Mouse (Mus musculus): ENCODE measurements around the gene Cd79b.

The Cd79b gene

DNA sequence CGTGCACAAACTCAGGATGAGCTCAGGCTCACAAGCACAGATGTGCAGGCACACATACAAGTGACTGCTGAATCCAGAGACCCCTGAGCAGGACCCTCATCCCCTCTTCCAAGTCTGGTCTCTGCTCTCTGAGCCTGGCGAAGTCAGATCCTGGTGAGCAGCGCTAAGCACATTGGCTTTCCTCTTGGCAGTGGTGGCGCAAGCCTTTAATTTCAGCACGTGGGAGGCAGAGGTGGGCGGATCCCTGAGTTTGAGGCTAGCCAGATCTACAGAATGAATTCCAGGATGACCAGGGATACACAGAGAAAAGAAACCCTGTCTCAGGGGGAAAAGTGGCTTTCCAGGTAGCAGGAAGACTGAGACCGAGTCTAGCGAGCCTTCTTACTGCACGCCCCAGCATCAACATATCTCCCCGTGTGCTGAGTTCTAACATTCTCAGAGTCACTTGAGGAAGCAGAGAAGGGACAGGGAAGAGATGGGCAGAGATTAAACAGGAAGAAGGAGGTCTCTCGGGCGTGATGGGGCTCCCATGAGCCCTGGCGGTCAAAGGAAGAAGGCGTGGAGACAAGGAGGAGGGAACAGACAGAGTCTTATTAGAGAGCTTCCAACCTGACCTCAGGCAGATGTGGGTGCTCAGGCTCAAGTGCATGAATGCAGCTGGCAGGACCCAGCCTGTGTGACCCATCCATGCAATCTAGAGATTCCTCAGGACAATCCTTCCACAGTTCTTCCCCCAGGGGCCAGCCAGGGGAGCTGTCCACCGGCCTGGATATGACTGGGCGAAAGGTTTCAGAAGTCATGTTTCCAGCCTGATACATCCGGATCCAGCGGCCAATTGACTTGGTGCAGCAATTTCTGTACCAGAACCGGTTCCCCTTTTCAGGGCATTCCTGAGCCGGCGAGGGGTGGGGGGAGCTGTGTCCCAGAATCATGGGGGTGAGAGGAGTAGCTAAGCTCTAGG, 4.1 kb upstream of the Cd79b start:
- CTCF ChIA-PET: interaction anchor here (0.5 to 0.7 kb wide), 4 partner anchors 10 to 195 kb away, joined by 3 to 12 read pairs (median 8); no protein-coding TSS in a partner anchor

DNA sequence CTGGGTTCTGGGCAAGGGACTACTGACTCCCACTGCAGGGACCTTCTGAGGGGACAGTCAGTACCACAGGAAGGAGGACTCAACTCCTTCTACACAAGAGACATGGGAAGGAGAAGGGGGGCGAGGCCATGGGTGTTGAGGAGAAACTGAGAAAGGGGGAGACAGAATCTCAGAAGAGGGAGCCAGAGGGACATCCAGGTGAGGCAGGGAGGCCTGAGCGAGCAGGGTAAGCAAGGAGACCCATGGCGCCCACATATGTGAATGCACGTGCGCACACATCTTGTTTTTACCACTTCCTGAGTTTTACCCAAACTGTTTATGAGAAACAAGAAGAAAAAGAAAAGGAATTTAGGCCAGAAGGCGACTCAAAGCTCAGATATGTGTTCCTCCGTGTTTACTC, 3.2 kb upstream of the Cd79b start:
- CTCF ChIA-PET: interaction anchor here (0.5 to 1.5 kb wide), 4 partner anchors 8 to 195 kb away, joined by 3 to 19 read pairs (median 8); no protein-coding TSS in a partner anchor

DNA sequence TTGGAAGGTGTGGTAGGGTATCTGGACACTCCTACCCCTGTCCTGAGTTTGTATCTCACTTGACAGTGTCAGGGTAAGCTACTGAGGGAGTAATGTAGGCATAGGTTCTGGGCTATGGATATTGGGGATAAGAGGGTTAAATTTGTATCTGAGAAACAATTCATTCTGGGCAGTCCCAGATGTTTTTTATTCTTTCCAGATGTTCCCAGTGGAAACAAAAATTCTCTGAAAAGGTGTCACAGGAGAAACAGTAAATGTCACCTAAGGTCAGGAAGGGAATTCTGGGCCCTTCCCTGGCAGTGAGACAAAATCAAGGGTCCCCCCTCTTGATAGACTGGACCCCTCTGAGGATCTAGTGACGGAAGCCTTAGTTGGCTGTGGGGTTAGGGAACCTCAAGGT, 1.9 kb upstream of the Cd79b start:
- CTCF ChIA-PET: interaction anchor here (1.2 to 1.5 kb wide), 2 partner anchors 8 to 14 kb away, joined by 5 to 6 read pairs; no protein-coding TSS in a partner anchor

DNA sequence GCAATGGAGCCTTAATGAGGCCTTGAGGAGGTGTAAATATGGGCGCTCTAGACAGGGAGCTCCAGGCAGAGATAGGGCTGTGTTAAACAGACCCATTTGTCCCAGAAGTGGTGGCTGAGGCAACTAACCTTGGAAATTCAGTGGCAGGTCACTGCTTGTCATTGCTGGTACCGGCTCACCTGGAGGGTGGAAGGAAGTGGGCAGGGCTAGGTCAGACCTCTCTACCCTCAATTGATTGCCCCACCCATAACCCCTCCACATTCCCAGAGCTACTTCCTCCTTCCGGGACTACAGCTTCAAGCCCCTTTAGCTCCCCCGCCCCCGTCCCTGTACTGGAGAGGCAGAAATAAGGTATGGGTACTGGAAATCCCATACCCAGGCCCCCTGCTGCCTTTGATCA, 1.0 kb downstream of the Cd79b start:
- CTCF ChIA-PET: interaction anchor here (2.3 kb wide), 1 partner anchor 11 kb away, joined by 6 read pairs; no protein-coding TSS in a partner anchor

DNA sequence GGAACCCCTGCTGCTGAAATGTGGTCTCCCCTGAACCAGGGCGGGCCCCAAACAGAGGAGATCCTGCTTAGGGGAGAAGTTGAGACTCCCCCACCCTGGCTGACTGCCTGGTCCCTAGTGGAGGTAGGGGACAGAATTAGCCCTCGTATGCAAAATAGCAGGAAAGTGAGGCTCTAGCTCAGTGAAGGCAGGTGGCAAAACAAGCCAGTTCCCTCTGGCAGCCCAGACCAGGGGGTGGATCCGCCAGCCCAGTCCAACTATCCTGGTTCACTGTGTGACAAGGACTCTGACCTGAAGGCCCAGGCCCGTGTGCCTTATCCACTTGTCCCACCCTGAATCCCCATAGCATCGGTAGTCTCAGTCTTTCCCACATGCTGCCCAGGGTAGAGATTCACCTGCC, 4.4 kb downstream of the Cd79b start:
- CTCF ChIA-PET: no interaction called here

DNA sequence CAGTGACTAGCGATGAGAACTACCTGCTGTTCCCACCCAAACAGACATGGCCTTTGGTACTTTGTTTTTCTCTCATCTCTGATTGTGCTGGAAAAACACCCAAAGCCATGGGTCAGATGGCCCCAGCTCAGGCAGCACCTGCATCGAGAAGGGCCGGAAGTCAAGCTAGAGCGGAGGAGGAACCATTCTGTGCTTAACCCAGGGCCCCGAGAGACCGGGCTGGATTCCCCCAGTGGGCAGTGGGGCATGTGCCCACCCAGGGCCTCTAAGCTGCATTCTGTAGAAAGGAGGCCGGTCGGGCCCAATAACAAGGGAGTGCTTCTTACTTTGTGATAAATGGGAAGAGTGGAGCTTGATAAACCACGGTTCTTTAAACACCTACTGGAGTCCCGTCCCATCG, 6.4 kb downstream of the Cd79b start:
- CTCF ChIA-PET: interaction anchor here (0.7 to 1.3 kb wide), 3 partner anchors 8 to 26 kb away, joined by 6 to 10 read pairs (median 6); no protein-coding TSS in a partner anchor

DNA sequence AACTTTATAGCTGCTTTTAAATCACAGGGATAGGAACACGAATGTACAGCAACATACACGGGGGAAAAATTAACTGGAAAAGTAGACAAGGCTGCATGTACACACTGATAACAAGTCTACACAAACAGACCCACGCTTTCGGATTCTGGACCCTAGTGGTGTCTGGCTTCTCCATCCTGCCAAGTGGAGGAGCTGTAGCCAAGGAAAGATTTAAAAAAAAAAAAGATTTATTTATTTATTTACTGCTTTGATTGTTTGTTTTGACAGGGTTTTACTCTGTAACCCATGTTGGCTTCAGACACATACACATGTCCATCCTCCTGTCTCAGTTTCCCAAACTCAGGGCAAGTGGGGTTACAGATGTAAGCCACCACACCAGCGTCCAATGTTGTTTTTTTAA, 7.1 kb downstream of the Cd79b start:
- CTCF ChIA-PET: interaction anchor here (0.7 to 1.3 kb wide), 4 partner anchors 9 to 361 kb away, joined by 3 to 10 read pairs (median 6); no protein-coding TSS in a partner anchor

DNA sequence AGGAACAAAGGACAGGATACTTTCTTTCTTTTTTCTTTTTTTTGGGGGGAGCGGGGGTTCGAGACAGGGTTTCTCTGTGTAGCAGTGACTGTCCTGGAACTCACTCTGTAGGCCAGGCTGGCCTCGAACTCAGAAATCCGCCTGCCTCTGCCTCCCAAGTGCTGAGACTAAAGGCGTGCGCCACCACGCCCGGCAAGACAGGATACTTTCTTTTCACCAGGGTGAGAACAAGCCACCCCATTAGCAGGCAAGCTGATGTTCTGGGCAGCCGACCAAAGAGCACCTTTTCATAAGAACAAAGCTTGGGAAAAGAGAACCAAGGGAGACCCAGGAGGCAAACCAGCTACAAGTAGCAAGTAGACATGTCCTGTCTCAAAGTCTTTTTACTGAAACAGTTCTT, 7.8 kb downstream of the Cd79b start:
- CTCF ChIA-PET: interaction anchor here (0.7 to 1.2 kb wide), 2 partner anchors 16 to 92 kb away, joined by 3 to 6 read pairs; no protein-coding TSS in a partner anchor

DNA sequence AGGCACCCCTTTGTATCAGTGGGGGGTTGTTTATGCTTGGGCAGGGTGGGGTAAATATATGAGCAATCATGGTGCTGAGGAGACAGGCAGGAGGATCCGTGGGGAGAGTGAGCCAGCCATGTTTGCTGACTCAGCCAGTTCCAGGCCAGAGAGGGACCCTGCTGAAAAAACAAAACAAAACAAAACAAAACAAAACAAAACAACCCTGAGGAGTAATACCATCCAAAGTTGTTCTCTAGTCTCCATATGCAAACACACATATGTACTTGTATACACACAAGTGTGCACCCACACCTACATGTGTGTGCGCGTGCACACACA, 8.5 kb downstream of the Cd79b start:
- CTCF ChIA-PET: interaction anchor here (0.7 kb wide), 1 partner anchor 93 kb away, joined by 6 read pairs; no protein-coding TSS in a partner anchor

DNA sequence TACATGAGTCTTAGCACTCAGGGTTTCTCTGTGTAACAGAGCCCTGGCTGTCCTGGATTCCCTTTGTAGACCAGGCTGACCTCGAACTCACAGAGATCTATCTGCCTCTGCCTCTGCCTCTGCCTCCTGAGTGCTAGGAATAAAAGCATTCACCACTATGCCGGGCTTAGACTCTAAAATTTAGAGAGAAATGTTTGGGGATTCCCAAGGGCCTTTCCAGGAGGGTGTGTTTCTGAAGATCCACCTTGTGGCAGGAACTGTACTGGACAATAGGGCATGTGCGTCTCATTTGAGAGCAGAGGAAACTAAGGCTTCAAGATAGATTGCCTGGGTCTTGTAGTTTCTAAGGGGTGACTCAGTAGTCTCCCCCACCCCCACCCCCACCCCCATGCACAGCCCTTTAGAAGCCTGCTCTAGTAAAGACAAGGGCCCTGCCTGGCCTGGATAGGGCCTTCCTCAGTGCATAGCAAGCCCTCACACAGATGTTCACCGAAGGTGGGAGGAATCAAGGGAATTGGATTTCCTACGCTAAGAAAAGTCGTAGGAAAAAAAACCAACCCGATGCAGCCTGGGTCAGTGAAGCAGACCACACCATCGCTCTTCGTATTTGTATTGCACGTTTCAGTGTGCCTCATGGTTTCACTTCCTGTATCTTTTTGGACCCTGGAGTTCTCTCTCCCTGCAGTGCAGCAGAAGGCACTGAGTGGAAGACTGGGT, 9.1 kb downstream of the Cd79b start:
- CTCF ChIA-PET: no interaction called here

DNA sequence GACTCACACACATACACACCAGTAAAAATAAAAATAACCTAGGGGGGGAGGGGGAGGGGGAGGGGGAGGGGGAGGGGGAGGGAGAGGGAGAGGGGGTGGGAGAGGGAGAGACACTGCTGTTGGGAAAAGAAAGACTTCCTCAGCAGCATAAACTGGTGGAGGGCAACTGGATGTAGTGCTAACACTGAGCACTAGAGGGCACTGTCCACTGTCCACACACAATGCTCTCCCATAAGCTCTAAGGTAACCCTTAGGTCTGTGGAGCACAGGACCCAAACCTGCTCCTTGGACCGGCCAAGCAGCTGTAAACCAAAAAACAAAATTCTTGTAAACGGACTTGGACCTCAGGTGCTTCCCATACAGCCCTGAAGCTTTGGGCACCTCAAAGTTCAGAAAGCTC, 11.9 kb downstream of the Cd79b start:
- CTCF ChIA-PET: interaction anchor here (0.7 to 2.4 kb wide), 5 partner anchors 10 to 64 kb away, joined by 3 to 10 read pairs (median 5); no protein-coding TSS in a partner anchor

DNA sequence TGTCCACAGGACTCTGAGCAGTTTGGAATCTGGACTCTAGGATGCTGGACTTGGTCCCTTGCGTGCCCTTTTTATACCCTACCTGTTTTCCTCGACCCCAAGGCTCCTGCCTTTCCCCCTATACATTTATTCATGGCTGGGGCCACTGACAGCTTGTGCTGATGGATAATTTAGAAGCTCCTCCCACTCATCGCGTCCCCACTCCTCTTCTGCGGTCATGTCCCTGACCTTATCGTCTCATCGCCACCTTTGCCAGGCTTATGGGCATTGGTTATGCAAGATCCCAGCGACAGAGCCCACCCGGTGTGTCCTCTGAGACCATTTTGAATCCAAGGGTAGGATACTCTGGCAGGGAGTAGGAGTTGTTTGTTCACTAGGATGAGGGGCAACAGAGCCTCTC, 12.8 kb downstream of the Cd79b start, which contains the start of gene Gh:
Gene Gh, minus strand, starts transcription at position 101 of the 400 bp plus-strand sequence.
- CTCF ChIA-PET: no interaction called here

DNA sequence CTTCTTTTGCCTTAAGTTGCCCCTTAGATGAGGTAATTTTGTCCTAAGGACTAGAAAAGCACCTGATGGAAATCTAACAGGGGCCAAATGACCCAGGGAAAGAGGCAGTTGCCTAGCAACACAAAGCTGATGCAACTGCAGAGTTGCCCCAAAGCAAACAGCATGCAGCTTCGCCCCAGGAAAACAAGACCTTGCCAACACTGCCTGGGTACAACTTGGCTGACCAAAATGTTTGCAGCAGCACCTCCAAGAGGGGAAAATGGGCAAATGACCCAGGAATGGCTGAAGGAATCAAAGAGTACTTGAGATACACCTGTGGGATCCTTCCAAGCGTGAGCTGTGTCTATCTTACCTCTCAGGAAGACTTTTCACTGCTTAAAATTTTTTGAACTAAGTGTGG, 22.7 kb downstream of the Cd79b start:
- CTCF ChIA-PET: no interaction called here

DNA sequence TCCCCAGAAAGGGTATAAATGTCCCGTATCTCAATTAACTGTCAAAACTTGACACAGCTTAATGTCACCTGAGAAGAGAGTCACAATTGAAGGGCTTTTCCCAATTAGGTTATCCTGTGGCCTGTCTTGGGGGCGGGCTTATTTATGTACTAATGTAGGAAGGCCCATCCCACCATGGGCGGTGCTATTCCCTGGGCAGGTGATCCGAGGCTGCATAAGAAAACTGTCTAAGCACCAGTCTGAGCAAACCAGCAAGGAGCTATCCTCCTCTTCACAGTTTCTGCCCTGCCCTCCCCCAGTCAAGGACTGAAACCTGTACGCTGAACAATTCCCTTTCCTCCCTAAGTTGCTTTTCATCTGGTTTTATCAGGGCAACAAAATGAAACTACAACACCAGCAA, 24.2 kb downstream of the Cd79b start:
- CTCF ChIA-PET: no interaction called here

DNA sequence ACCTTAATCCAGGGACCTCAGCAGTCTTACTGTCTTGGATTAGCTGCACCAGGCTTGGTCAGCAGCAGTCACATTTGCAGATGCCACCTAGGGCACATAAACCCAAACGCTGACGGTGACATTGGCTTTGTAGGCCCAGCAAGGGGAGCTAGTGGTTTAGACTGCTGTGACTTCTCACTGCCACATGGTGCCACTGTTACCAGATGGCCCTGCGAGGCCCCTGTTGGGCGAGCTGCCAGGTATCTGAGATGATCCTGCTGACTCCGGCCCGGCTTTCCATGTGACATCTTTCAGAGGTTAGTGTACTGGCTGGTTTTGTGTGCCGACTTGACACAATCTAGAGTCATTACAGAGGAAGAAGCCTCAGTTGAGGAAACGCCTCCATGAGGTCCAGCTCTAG, 25.2 kb downstream of the Cd79b start:
- CTCF ChIA-PET: no interaction called here

DNA sequence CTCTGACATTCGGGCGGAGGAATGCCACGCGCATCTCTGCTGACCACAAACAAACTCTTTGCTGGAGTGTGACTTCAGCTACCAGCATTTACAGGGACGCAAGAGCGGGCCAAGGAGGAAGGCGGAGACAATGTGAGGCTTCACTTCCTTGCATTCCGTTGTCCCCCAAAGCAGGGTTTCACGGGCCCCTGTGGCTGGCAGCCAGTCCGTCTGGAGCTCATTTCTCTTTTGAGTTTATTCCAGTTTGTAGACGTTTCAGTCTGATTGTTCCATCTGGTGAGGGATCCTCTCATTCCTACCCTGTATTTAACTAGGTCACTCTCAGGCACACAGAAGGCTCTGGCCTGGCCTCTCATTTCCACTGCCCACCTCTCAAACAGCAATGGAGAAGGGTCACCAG, 27.6 kb downstream of the Cd79b start:
- CTCF ChIA-PET: no interaction called here

DNA sequence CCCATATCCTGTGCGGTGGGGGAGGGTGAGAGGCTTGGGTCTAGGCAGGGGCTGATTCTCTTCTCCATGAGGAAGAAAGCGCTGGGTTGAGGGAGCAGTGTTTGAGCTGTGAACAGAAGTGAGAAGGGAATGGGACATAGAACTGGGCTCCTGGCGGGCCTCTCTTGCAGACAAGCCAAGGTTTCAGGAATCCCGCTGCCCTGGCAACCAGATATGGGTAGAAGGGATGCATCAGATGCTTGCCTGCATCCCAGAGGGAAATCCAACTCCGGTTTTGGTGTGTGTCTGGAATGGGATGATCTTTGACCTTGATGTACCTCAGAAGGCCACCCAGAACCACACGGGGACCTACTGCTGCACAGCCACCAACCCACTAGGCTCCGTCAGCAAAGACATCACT, 28.4 kb downstream of the Cd79b start:
- CTCF ChIA-PET: no interaction called here

DNA sequence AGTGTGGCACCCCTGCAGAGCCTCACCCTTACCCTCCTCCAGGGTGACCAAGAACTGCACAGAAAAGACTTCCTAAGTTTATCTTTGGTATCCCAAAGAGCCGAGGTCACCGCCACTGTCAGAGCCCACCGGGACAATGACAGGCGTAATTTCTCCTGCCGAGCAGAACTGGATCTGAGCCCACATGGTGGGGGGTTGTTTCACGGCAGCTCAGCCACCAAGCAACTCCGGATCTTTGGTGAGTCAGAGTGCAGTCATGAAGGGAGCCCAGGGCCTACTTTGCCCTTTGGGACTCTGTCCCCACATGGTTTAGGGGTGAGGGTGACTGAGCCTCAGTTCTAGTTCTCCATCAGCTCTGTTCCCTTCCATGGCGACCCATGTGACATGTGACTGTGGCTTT, 30.4 kb downstream of the Cd79b start:
- CTCF ChIA-PET: no interaction called here

DNA sequence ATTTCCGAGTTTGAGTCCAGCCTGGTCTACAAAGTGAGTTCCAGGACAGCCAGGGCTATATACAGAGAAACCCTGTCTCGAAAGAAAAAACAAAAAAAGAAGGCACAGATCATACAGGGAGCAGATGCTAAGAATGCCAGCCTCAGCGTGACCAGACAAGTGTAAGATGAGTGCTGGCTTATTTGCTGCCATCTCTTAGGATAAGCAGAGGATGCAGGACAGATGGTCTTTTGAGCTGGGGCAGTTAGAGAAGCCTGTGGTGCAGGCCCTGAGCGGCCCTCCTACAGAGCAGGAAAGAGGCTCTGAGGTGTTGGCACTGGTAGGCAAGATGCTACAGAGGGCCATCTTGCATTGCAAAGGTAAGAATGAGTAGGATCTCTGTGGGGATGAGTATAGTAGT, 31.2 kb downstream of the Cd79b start:
- CTCF ChIA-PET: no interaction called here

DNA sequence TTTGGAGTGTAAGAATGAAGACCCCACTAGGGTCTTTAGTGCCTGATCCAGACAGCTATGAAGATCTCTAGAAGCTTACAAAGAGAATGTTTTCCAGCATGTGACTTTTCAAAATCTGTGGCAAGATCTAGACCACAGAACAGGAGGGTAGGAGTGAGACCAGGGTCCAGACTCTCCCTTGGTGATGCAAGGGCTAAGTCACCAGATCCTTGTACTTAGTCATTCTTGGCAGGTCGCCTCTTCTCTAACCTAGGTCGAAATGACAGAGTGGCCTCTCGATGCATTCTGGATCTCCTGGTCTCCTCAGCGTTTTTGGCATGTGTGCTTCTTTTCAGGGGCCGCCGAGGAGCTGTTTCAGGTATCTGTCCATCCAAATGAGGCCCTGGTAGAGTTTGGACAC, 32.1 kb downstream of the Cd79b start:
- CTCF ChIA-PET: no interaction called here

DNA sequence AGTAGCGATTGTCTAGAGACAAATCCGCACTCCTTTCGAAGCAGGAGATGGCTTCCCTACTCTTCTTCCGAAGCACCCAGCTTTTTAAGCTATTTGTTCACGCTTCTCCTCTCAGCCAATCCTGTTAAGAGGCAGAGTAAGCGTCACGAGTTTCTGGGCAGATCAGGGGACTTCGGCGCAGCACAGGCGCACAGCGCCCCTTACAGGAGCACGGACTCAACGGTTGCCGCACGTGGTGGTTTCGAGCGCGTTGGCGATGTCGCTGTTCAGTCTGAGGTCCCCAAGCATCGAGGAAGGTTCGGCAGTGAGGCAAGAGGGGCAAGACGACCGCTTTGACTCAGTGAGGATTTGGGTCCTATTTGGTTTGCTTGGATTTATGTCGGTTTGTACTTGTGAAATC, 38.1 kb downstream of the Cd79b start, which contains the start of gene Tcam1:
Gene Tcam1, plus strand, starts transcription at position 219 of the 400 bp plus-strand sequence.
- CTCF ChIA-PET: interaction anchor here (0.6 kb wide), 1 partner anchor 831 kb away, joined by 6 read pairs; no protein-coding TSS in a partner anchor

DNA sequence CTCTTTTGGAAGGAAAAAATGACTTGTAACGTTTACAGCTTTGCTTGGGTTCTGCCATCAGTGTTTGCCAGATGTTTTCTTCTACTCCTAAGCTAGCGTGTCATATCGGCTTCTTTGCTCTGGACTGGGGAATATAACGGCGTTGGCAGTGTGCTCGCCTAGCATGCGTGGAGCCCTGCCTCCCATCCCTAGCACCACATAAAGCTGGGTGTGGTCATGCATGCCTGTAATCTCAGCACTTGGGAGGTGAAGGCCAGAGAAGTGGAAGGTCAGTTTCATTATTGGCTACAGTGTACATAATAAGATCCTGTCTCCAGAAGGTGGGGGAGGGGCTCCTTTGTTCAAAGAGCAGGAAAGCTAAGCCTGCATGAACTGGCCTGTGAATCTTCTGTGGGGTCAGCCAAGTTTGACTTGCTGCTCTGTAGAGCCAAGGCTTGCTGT, 39.6 kb downstream of the Cd79b start:
- CTCF ChIA-PET: interaction anchor here (0.8 kb wide), 1 partner anchor 79 kb away, joined by 4 read pairs; no protein-coding TSS in a partner anchor
